Mouse (Mus musculus): ENCODE results near the gene Arfgap2. TPM values are rescaled to one million over a fixed set of nuclear protein-coding genes. Genes with fewer than 3 reads are reported as not detected.

Gene Arfgap2
- polyA plus RNA-seq (2012; rRNA removed), result 32.7 and 38.4 TPM in 2 replicates

- DNase-seq, result peak; percentile 100
- under 1% methylated on average over 72 of the region's 72 CpGs for WGBS
- peak; percentile 42 for TF ChIP-seq POLR2A (IDR thresholded peaks at IDR 0.05; ENCODE audit: low read depth, low read length)
- no peak for TF ChIP-seq CTCF (conservative IDR thresholded peaks at IDR 0.05; ENCODE audit: insufficient read depth, insufficient read length, low read depth, low read length)
- peak within 1 kb of the TSS; percentile 64 for H3K4me3 ChIP-seq (ENCODE audit: insufficient read depth, low read depth, low read length)
- peaks cover 9% of the 10 kb centered on the region; the same call in 1 of the 2 replicates for H3K4me1 ChIP-seq (ENCODE audit: control insufficient read depth, insufficient read depth, low read length)
- H3K27ac ChIP-seq (ENCODE audit: insufficient read depth, low read depth, low read length), result peak within 1 kb of the TSS; percentile 77
- no peaks in the 10 kb centered on the region for H3K27me3 ChIP-seq (replicated peaks; ENCODE audit: control insufficient read depth, insufficient read depth, low read length)
- peaks cover 4% of the 10 kb centered on the region; the same call in 1 of the 2 replicates for H3K36me3 ChIP-seq (ENCODE audit: control insufficient read depth, insufficient read depth, low read length)
Measured at GRCm38 (mm10) chr2:91264711-91265681, at the start of gene Arfgap2. Arfgap2 (plus strand) TSS chr2:91264974.

GRCm38 (mm10) chr2:91217032-91217431, 47.7 kb upstream of the Arfgap2 start:
- no peaks in the 10 kb centered on the region for H3K4me1 ChIP-seq (ENCODE audit: control insufficient read depth, insufficient read depth, low read length)
- TF ChIP-seq POLR2A (IDR thresholded peaks at IDR 0.05; ENCODE audit: low read depth, low read length) (no peak), CTCF (conservative IDR thresholded peaks at IDR 0.05; ENCODE audit: insufficient read depth, insufficient read length, low read depth, low read length) (no peak)
- peaks cover 1% of the 10 kb centered on the region for H3K36me3 ChIP-seq (ENCODE audit: control insufficient read depth, insufficient read depth, low read length)
- H3K27me3 ChIP-seq (replicated peaks; ENCODE audit: control insufficient read depth, insufficient read depth, low read length), result no peaks in the 10 kb centered on the region
- DNase-seq, result no peak
- H3K27ac ChIP-seq (ENCODE audit: insufficient read depth, low read depth, low read length), result no peak overlapping the region
- H3K4me3 ChIP-seq (ENCODE audit: insufficient read depth, low read depth, low read length), result no peak overlapping the region
- 56% methylated on average over 4 of the region's 4 CpGs for WGBS

GRCm38 (mm10) chr2:91220501-91220900, 44.3 kb upstream of the Arfgap2 start:
- Histone ChIP-seq H3K27me3 (replicated peaks; ENCODE audit: control insufficient read depth, insufficient read depth, low read length) (no peaks in the 10 kb centered on the region), H3K27ac (ENCODE audit: insufficient read depth, low read depth, low read length) (no peak overlapping the region), H3K4me1 (ENCODE audit: control insufficient read depth, insufficient read depth, low read length) (no peaks in the 10 kb centered on the region), H3K4me3 (ENCODE audit: insufficient read depth, low read depth, low read length) (no peak overlapping the region), H3K36me3 (ENCODE audit: control insufficient read depth, insufficient read depth, low read length) (no peaks in the 10 kb centered on the region; the same call in 1 of the 2 replicates)
- TF ChIP-seq CTCF (conservative IDR thresholded peaks at IDR 0.05; ENCODE audit: insufficient read depth, insufficient read length, low read depth, low read length), result no peak
- no peak for TF ChIP-seq POLR2A (IDR thresholded peaks at IDR 0.05; ENCODE audit: low read depth, low read length)
- 96% methylated on average over 3 of the region's 3 CpGs for WGBS
- no peak for DNase-seq

GRCm38 (mm10) chr2:91223614-91224013, 41.2 kb upstream of the Arfgap2 start:
- peak; percentile 36 for TF ChIP-seq CTCF (conservative IDR thresholded peaks at IDR 0.05; ENCODE audit: insufficient read depth, insufficient read length, low read depth, low read length)
- TF ChIP-seq POLR2A (IDR thresholded peaks at IDR 0.05; ENCODE audit: low read depth, low read length), result no peak
- H3K36me3 ChIP-seq (ENCODE audit: control insufficient read depth, insufficient read depth, low read length), result no peaks in the 10 kb centered on the region; the same call in 1 of the 2 replicates
- WGBS, result 79% methylated on average over 2 of the region's 2 CpGs
- H3K27ac ChIP-seq (ENCODE audit: insufficient read depth, low read depth, low read length), result no peak overlapping the region
- peak; percentile 27 for DNase-seq
- no peaks in the 10 kb centered on the region for H3K27me3 ChIP-seq (replicated peaks; ENCODE audit: control insufficient read depth, insufficient read depth, low read length)
- no peaks in the 10 kb centered on the region for H3K4me1 ChIP-seq (ENCODE audit: control insufficient read depth, insufficient read depth, low read length)
- no peak overlapping the region for H3K4me3 ChIP-seq (ENCODE audit: insufficient read depth, low read depth, low read length)

GRCm38 (mm10) chr2:91229735-91230134, 35.0 kb upstream of the Arfgap2 start:
- Histone ChIP-seq H3K36me3 (ENCODE audit: control insufficient read depth, insufficient read depth, low read length) (no peaks in the 10 kb centered on the region; the same call in 1 of the 2 replicates), H3K4me1 (ENCODE audit: control insufficient read depth, insufficient read depth, low read length) (no peaks in the 10 kb centered on the region), H3K4me3 (ENCODE audit: insufficient read depth, low read depth, low read length) (no peak overlapping the region), H3K27me3 (replicated peaks; ENCODE audit: control insufficient read depth, insufficient read depth, low read length) (no peaks in the 10 kb centered on the region), H3K27ac (ENCODE audit: insufficient read depth, low read depth, low read length) (no peak overlapping the region)
- 86% methylated on average over 2 of the region's 2 CpGs for WGBS
- no peak for DNase-seq
- TF ChIP-seq POLR2A (IDR thresholded peaks at IDR 0.05; ENCODE audit: low read depth, low read length) (no peak), CTCF (conservative IDR thresholded peaks at IDR 0.05; ENCODE audit: insufficient read depth, insufficient read length, low read depth, low read length) (no peak)

- DNase-seq, result peak; percentile 96
- 2% methylated on average over 48 of the region's 48 CpGs for WGBS
- Histone ChIP-seq H3K36me3 (ENCODE audit: control insufficient read depth, insufficient read depth, low read length) (no peaks in the 10 kb centered on the region), H3K27me3 (replicated peaks; ENCODE audit: control insufficient read depth, insufficient read depth, low read length) (no peaks in the 10 kb centered on the region), H3K4me3 (ENCODE audit: insufficient read depth, low read depth, low read length) (peak within 1 kb of the TSS; percentile 63), H3K27ac (ENCODE audit: insufficient read depth, low read depth, low read length) (peak within 1 kb of the TSS; percentile 78), H3K4me1 (ENCODE audit: control insufficient read depth, insufficient read depth, low read length) (peaks cover 6% of the 10 kb centered on the region; the same call in 1 of the 2 replicates)
- TF ChIP-seq CTCF (conservative IDR thresholded peaks at IDR 0.05; ENCODE audit: insufficient read depth, insufficient read length, low read depth, low read length), result no peak
- TF ChIP-seq POLR2A (IDR thresholded peaks at IDR 0.05; ENCODE audit: low read depth, low read length), result no peak
Measured at GRCm38 (mm10) chr2:91236601-91237510, 27.9 kb upstream of the Arfgap2 start, which contains the start of gene Ddb2. Ddb2 (minus strand) TSS chr2:91236982.
